Mouse (Mus musculus): ENCODE data around the gene Gm13697. TPM values are rescaled to one million over a fixed set of nuclear protein-coding genes. Genes with fewer than 3 reads are reported as not detected.
"Not testable (repeated sequence)": the region's sequence is repeated elsewhere in the genome, so short reads cannot be mapped to it uniquely, and the experiment has no call there.

Gene Gm13697
- 1 to 10 TPM; 1.4 to 2.5 (median 1.7) TPM for total RNA-seq (2022)

GRCm38 (mm10) chr2:83984443-83984842 is at the start of gene Gm13697:
TSS of gene Gm13697 (plus strand) at chr2:83984743.
- DNase-seq: not testable (repeated sequence)

GRCm38 (mm10) chr2:83940931-83941361 is 43.6 kb upstream of the Gm13697 start, which contains the start of gene Zswim2:
TSS of gene Zswim2 (minus strand) at chr2:83941228.
- DNase-seq: no peak

GRCm38 (mm10) chr2:83941378-83941777 is 43.2 kb upstream of the Gm13697 start:
- DNase-seq: no peak

GRCm38 (mm10) chr2:83941792-83942191 is 42.8 kb upstream of the Gm13697 start:
- no peak for DNase-seq

- not testable (repeated sequence) for DNase-seq
Measured at GRCm38 (mm10) chr2:83955393-83955792, 29.1 kb upstream of the Gm13697 start, which contains the start of gene Gm13698. TSS of gene Gm13698 (plus strand) at chr2:83955693.

GRCm38 (mm10) chr2:83961203-83961602 is 23.3 kb upstream of the Gm13697 start, which contains the start of gene Gm13693:
TSS of gene Gm13693 (plus strand) at chr2:83961503.
- not testable (repeated sequence) for DNase-seq

GRCm38 (mm10) chr2:83967013-83967412 is 17.5 kb upstream of the Gm13697 start, which contains the start of gene Gm13695:
TSS of gene Gm13695 (plus strand) at chr2:83967313.
- DNase-seq: not testable (repeated sequence)

- DNase-seq: not testable (repeated sequence)
Measured at GRCm38 (mm10) chr2:83972823-83973222, 11.7 kb upstream of the Gm13697 start, which contains the start of gene Gm13696. TSS of gene Gm13696 (plus strand) at chr2:83973123.

- not testable (repeated sequence) for DNase-seq
Measured at GRCm38 (mm10) chr2:83978633-83979032, 5.9 kb upstream of the Gm13697 start, which contains the start of gene Gm13694. TSS of gene Gm13694 (plus strand) at chr2:83978933.

- DNase-seq: not testable (repeated sequence)
Measured at GRCm38 (mm10) chr2:83990253-83990652, 5.7 kb downstream of the Gm13697 start, which contains the start of gene Gm13691. TSS of gene Gm13691 (plus strand) at chr2:83990553.

GRCm38 (mm10) chr2:83993639-83994255 is 9.2 kb downstream of the Gm13697 start:
- not testable (repeated sequence) for DNase-seq

- DNase-seq: not testable (repeated sequence)
Measured at GRCm38 (mm10) chr2:83994526-83994925, 10.0 kb downstream of the Gm13697 start.

- DNase-seq: no peak
Measured at GRCm38 (mm10) chr2:84008913-84009312, 24.4 kb downstream of the Gm13697 start.

- DNase-seq: no peak
Measured at GRCm38 (mm10) chr2:84009818-84010217, 25.3 kb downstream of the Gm13697 start.

GRCm38 (mm10) chr2:84014572-84014971 is 30.0 kb downstream of the Gm13697 start:
- no peak for DNase-seq

GRCm38 (mm10) chr2:84016291-84016690 is 31.7 kb downstream of the Gm13697 start:
- not testable (repeated sequence) for DNase-seq

GRCm38 (mm10) chr2:84018330-84018729 is 33.8 kb downstream of the Gm13697 start:
- DNase-seq: no peak

- DNase-seq: peak; percentile 31
Measured at GRCm38 (mm10) chr2:84019519-84020305, 35.2 kb downstream of the Gm13697 start.

GRCm38 (mm10) chr2:84021930-84022329 is 37.4 kb downstream of the Gm13697 start:
- DNase-seq: no peak

GRCm38 (mm10) chr2:84022905-84023304 is 38.4 kb downstream of the Gm13697 start:
- peak; percentile 2 for DNase-seq

GRCm38 (mm10) chr2:84023319-84023718 is 38.8 kb downstream of the Gm13697 start:
- no peak for DNase-seq

GRCm38 (mm10) chr2:84025217-84025616 is 40.7 kb downstream of the Gm13697 start:
- no peak for DNase-seq

GRCm38 (mm10) chr2:84032505-84032904 is 48.0 kb downstream of the Gm13697 start:
- no peak for DNase-seq
